In genomic region chr2:28533901-28534435, GRCm38 (mm10) we compare ENCODE assay signal across 9 mouse cellular contexts. TPM values are rescaled to one million over a fixed set of nuclear protein-coding genes. Genes with fewer than 3 reads are reported as not detected.
DNase-seq lines count a peak whose midpoint lies in the region; ATAC-seq and TF ChIP-seq lines count a peak whose summit lies in the region.
"Had no signal": no experiment of that assay in that cellular context is flagged by ENCODE, and none has a peak within 500 bp of the region (broad histone marks: within the 10 kb centered on the region; RNA-seq: fewer than 3 reads in every experiment).

No protein-coding gene starts in this region.

- no peaks in the 10 kb centered on the region for H3K79me2 ChIP-seq in CH12.LX (replicated peaks; ENCODE audit: control insufficient read depth, extremely low read depth, insufficient read depth, poor library complexity, severe bottlenecking)

- H3K9me3 ChIP-seq in CH12.LX (replicated peaks; ENCODE audit: low read length): no peaks in the 10 kb centered on the region
- no peaks in the 10 kb centered on the region for H3K9me3 ChIP-seq in heart, embryonic 15.5 days (replicated peaks)
- no peaks in the 10 kb centered on the region for H3K9me3 ChIP-seq in liver, embryonic 15.5 days (replicated peaks)

- peak overlapping the region; percentile 32 to 70 (median 55) for H3K4me3 ChIP-seq in CH12.LX (replicated peaks in 1 of 3; ENCODE audit: low read depth in 2 of 3, low read length in 2 of 3, poor library complexity in 1 of 3)
- peak overlapping the region; percentile 78 for H3K4me3 ChIP-seq in heart, embryonic 15.5 days
- H3K4me3 ChIP-seq in liver, embryonic 15.5 days (replicated peaks): peak overlapping the region; percentile 60

- no peak for TF ChIP-seq POLR2A in CH12.LX (IDR thresholded peaks at IDR 0.05; ENCODE audit: low read depth, low read length)

- TF ChIP-seq RAD21 in CH12.LX (IDR thresholded peaks at IDR 0.05; ENCODE audit: low read depth, low read length): no peak

- peak; percentile 25 for DNase-seq in embryo, embryonic 10.5 days (ENCODE audit: low spot score)
- no peak for DNase-seq in embryo, embryonic 11 days
- no peak for DNase-seq in CH12.LX (ENCODE audit: extremely low read depth)
- no peak for DNase-seq in layer of hippocampus, postnatal 14 days (ENCODE audit: low spot score in 2 of 2)
- no peak for DNase-seq in yolk sac, embryonic 10.5 days (ENCODE audit: low spot score)

- no peak for TF ChIP-seq EP300 in CH12.LX (IDR thresholded peaks at IDR 0.05; ENCODE audit: low read length)

- H3K36me3 ChIP-seq in CH12.LX (replicated peaks in 1 of 2; ENCODE audit: control insufficient read depth in 1 of 2, insufficient read depth in 1 of 2, low read length in 1 of 2): no peaks in the 10 kb centered on the region
- no peaks in the 10 kb centered on the region for H3K36me3 ChIP-seq in heart, embryonic 15.5 days
- H3K36me3 ChIP-seq in liver, embryonic 15.5 days (replicated peaks): no peaks in the 10 kb centered on the region

- in situ Hi-C loops in CH12.LX (cut with MboI; ENCODE audit: low pct_ligation_motif_present, low pct_unique_long_range_greater_than_20kb, low sequenced_read_pairs): no loop called here

- dilution Hi-C loops in CH12.LX (cut with MboI; ENCODE audit: extremely low pct_ligation_motif_present, extremely low pct_unique_long_range_greater_than_20kb, low sequenced_read_pairs): no loop called here

- peaks cover 4% of the 10 kb centered on the region for H3K27me3 ChIP-seq in CH12.LX (replicated peaks)
- H3K27me3 ChIP-seq in heart, embryonic 15.5 days: no peaks in the 10 kb centered on the region
- H3K27me3 ChIP-seq in liver, embryonic 15.5 days: peaks cover 18% of the 10 kb centered on the region

- WGBS in heart, embryonic 15.5 days: 59% methylated on average over 7 of the region's 7 CpGs
- 61% methylated on average over 7 of the region's 7 CpGs for WGBS in liver, embryonic 15.5 days (ENCODE audit: insufficient replicate concordance)

- H3K4me2 ChIP-seq in CH12.LX (ENCODE audit: insufficient read depth, low read depth, poor library complexity, severe bottlenecking): peak overlapping the region; percentile 67
- H3K4me2 ChIP-seq in heart, embryonic 15.5 days: peak overlapping the region; percentile 88
- H3K4me2 ChIP-seq in liver, embryonic 15.5 days: peak overlapping the region; percentile 73

- H3K9ac ChIP-seq in CH12.LX (ENCODE audit: insufficient read depth, low read depth): no peak overlapping the region
- peak overlapping the region; percentile 81 for H3K9ac ChIP-seq in heart, embryonic 15.5 days
- H3K9ac ChIP-seq in liver, embryonic 15.5 days: no peak overlapping the region

- ATAC-seq in heart, embryonic 15.5 days (replicated peaks; ENCODE audit: insufficient number of reproducible peaks, insufficient read depth, low FRiP score, low read depth): no peak
- ATAC-seq in liver, embryonic 15.5 days (ENCODE audit: insufficient read depth): no peak
- ATAC-seq in megakaryocyte-erythroid progenitor cell, adult 5-6 weeks (replicated peaks; ENCODE audit: low FRiP score, low TSS enrichment, poor library complexity, severe bottlenecking): no peak

- H3K27ac ChIP-seq in CH12.LX (ENCODE audit: insufficient read depth, low read depth): no peak overlapping the region
- H3K27ac ChIP-seq in heart, embryonic 15.5 days: peak overlapping the region; percentile 84
- no peak overlapping the region for H3K27ac ChIP-seq in liver, embryonic 15.5 days (replicated peaks)

- TF ChIP-seq CTCF in CH12.LX (conservative IDR thresholded peaks at IDR 0.05 in 1 of 2, IDR thresholded peaks at IDR 0.05 in 1 of 2; ENCODE audit: low read depth in 2 of 2, low read length in 2 of 2): no peak

- H3K4me1 ChIP-seq in CH12.LX (ENCODE audit: control insufficient read depth in 1 of 2, insufficient read depth in 2 of 2): peaks cover 43 to 88% of the 10 kb centered on the region in 2 experiments
- H3K4me1 ChIP-seq in heart, embryonic 15.5 days (replicated peaks): peaks cover 88% of the 10 kb centered on the region
- H3K4me1 ChIP-seq in liver, embryonic 15.5 days (replicated peaks): peaks cover 12% of the 10 kb centered on the region

TF ChIP-seq in CH12.LX, 34 proteins besides CTCF, POLR2A, EP300 and RAD21:
- TF ChIP-seq ETS1 (conservative IDR thresholded peaks at IDR 0.05; ENCODE audit: low read depth, low read length): no peak
- no peak for TF ChIP-seq SIN3A (IDR thresholded peaks at IDR 0.05; ENCODE audit: low read length)
- TF ChIP-seq NRF1 (IDR thresholded peaks at IDR 0.05; ENCODE audit: low read depth, low read length): no peak
- no peak for TF ChIP-seq KAT2A (IDR thresholded peaks at IDR 0.05; ENCODE audit: insufficient replicate concordance, low read length)
- TF ChIP-seq JUND (conservative IDR thresholded peaks at IDR 0.05; ENCODE audit: low read depth, low read length): no peak

RNA-seq across cellular contexts. Expression of gene Ralgds, which starts 21.0 kb away (rescaled TPM):
- total RNA-seq in CH12.LX (2012; rRNA removed): 11.0 and 11.4 TPM in 2 replicates
- 4.1 and 4.8 TPM in 2 replicates for total RNA-seq in CH12.LX (2014; rRNA removed)
- polyA plus RNA-seq in CH12.LX (2012; ENCODE audit: insufficient read length, low read depth): 6.6 and 7.4 TPM in 2 replicates
- polyA plus RNA-seq in heart, embryonic 15.5 days (2015; fragmentation: Nextera tagmentation; extraction: Ambion mirVana): 17.5 and 24.6 TPM in 2 replicates
- polyA plus RNA-seq in liver, embryonic 15.5 days (2015; fragmentation: Nextera tagmentation; extraction: Ambion mirVana): 1.8 and 2.2 TPM in 2 replicates
- 1.7 and 5.5 TPM in 2 replicates for total RNA-seq in megakaryocyte-erythroid progenitor cell, adult 5-6 weeks (2014; fragmentation: Nextera tagmentation)
- 0.56 and 0.88 TPM in 2 replicates for total RNA-seq in megakaryocyte-erythroid progenitor cell, adult 5-6 weeks (2017)
- total RNA-seq in layer of hippocampus, postnatal 14 days (2021): 100 to 1,000 TPM; 150 to 155 TPM

RNA-seq across cellular contexts. Expression of gene Gm10134, which starts 28.1 kb away (rescaled TPM):
- total RNA-seq in CH12.LX (2012; rRNA removed) (not detected in 2 replicates), CH12.LX (2014; rRNA removed) (not detected in 2 replicates)
- not detected in 2 replicates for polyA plus RNA-seq in CH12.LX (2012; ENCODE audit: insufficient read length, low read depth)
- polyA plus RNA-seq in heart, embryonic 15.5 days (2015; fragmentation: Nextera tagmentation; extraction: Ambion mirVana): 1.3 and 1.5 TPM in 2 replicates
- polyA plus RNA-seq in liver, embryonic 15.5 days (2015; fragmentation: Nextera tagmentation; extraction: Ambion mirVana): 0.37 and 0.82 TPM in 2 replicates
- total RNA-seq in megakaryocyte-erythroid progenitor cell, adult 5-6 weeks (2014; fragmentation: Nextera tagmentation): not detected in 2 replicates
- total RNA-seq in megakaryocyte-erythroid progenitor cell, adult 5-6 weeks (2017): not detected in 2 replicates
- total RNA-seq in layer of hippocampus, postnatal 14 days (2021): not detected

RNA-seq across cellular contexts. Expression of gene Cel, which starts 29.2 kb away (rescaled TPM):
- not detected in 2 replicates for total RNA-seq in CH12.LX (2012; rRNA removed)
- not detected in 2 replicates for total RNA-seq in CH12.LX (2014; rRNA removed)
- not detected in 2 replicates for polyA plus RNA-seq in CH12.LX (2012; ENCODE audit: insufficient read length, low read depth)
- polyA plus RNA-seq in heart, embryonic 15.5 days (2015; fragmentation: Nextera tagmentation; extraction: Ambion mirVana): 0.25 TPM in 1 of 2 replicates, not detected in the other
- 0.45 and 5.1 TPM in 2 replicates for polyA plus RNA-seq in liver, embryonic 15.5 days (2015; fragmentation: Nextera tagmentation; extraction: Ambion mirVana)
- not detected in 2 replicates for total RNA-seq in megakaryocyte-erythroid progenitor cell, adult 5-6 weeks (2014; fragmentation: Nextera tagmentation)
- not detected in 2 replicates for total RNA-seq in megakaryocyte-erythroid progenitor cell, adult 5-6 weeks (2017)
- not detected for total RNA-seq in layer of hippocampus, postnatal 14 days (2021)
- total RNA-seq: layer of hippocampus, adult 18-20 months had no signal

RNA-seq across cellular contexts. Expression of gene Gbgt1, which starts 37.3 kb away (rescaled TPM):
- total RNA-seq in CH12.LX (2012; rRNA removed) (not detected in 2 replicates), CH12.LX (2014; rRNA removed) (not detected in 2 replicates)
- not detected in 2 replicates for polyA plus RNA-seq in CH12.LX (2012; ENCODE audit: insufficient read length, low read depth)
- polyA plus RNA-seq in heart, embryonic 15.5 days (2015; fragmentation: Nextera tagmentation; extraction: Ambion mirVana): 0.67 and 1.1 TPM in 2 replicates
- 0.50 and 0.60 TPM in 2 replicates for polyA plus RNA-seq in liver, embryonic 15.5 days (2015; fragmentation: Nextera tagmentation; extraction: Ambion mirVana)
- total RNA-seq in megakaryocyte-erythroid progenitor cell, adult 5-6 weeks (2014; fragmentation: Nextera tagmentation): not detected in 2 replicates
- total RNA-seq in megakaryocyte-erythroid progenitor cell, adult 5-6 weeks (2017): not detected in 2 replicates
- total RNA-seq in layer of hippocampus, postnatal 14 days (2021): 1 to 10 TPM; 1.4 to 2.1 TPM

RNA-seq across cellular contexts. Expression of gene Gtf3c5, which starts 49.6 kb away (rescaled TPM):
- total RNA-seq in CH12.LX (2012; rRNA removed) (12.5 and 15.1 TPM in 2 replicates), CH12.LX (2014; rRNA removed) (8.4 and 8.6 TPM in 2 replicates)
- polyA plus RNA-seq in CH12.LX (2012; ENCODE audit: insufficient read length, low read depth): 27.4 and 30.7 TPM in 2 replicates
- 24.0 and 27.8 TPM in 2 replicates for polyA plus RNA-seq in heart, embryonic 15.5 days (2015; fragmentation: Nextera tagmentation; extraction: Ambion mirVana)
- 12.6 and 14.3 TPM in 2 replicates for polyA plus RNA-seq in liver, embryonic 15.5 days (2015; fragmentation: Nextera tagmentation; extraction: Ambion mirVana)
- 33.9 and 43.0 TPM in 2 replicates for total RNA-seq in megakaryocyte-erythroid progenitor cell, adult 5-6 weeks (2014; fragmentation: Nextera tagmentation)
- 18.8 and 25.7 TPM in 2 replicates for total RNA-seq in megakaryocyte-erythroid progenitor cell, adult 5-6 weeks (2017)
- total RNA-seq in layer of hippocampus, postnatal 14 days (2021): 10 to 100 TPM; 17.0 to 18.1 TPM

Comparison
In these comparisons a context has a peak if more than half of its experiments do, and no peak if none do; other contexts are left out.
1. RNA of gene Ralgds, which starts 21.0 kb away (total RNA-seq): 150 to 155 TPM in layer of hippocampus, postnatal 14 days; 4.1 to 11.4 TPM in CH12.LX and 0.56 to 5.5 TPM in megakaryocyte-erythroid progenitor cell, adult 5-6 weeks; every median in the first group is over 10 times any median in the second.
2. Peak in every context shown above with its lines, with median percentiles within 50 percentile points of each other: H3K4me2 ChIP-seq and H3K4me3 ChIP-seq.